Mouse (Mus musculus): ENCODE results near the gene Gabpb2.
"Not testable (repeated sequence)": the region's sequence is repeated elsewhere in the genome, so short reads cannot be mapped to it uniquely, and the experiment has no call there.

Gene Gabpb2

DNA sequence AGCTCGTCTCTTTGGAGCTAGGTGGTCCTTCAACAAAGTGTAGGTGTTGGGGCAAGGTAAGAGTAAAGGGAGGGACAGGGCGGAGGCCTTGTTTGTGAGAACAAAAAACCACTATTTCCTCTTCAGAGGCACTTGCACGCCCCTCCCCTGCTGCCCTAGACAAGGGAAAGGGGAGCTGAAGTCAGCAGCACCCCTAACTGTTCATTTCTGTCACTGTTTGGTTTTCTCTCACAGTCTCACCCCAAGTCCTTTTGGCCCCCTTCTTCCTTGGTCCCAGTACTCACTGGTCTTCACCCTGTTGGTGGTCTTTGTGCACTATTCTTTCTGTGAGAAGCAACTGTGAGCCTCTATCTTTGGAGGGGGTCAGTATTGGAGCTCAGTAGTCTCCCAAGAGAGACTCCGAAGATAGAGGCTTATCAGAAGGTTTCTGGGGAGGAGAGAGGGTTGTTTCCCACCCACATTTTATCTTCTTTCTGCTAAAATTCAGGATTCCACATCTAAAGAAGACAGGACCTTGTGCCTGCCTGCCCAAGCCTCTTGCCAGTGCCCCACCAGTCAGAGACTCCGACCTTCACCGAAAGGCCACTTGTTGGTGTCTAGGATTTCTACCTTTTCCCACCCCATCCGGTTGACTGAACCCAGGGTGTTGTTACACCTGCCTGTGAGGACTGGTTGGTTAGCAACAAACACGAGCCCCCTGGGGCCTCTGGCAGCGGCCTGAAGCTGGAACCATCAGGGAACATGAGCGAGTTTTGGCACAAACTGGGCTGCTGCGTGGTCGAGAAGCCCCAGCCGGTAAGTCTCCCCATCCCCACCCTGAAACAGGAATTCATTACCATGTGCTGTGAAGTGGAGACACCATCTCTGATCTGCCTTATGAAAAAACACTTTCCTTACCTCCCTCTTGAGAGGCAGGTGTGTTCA lies 13.8 kb upstream of the Gabpb2 start, which contains the start of gene Mllt11:
Gene Mllt11 (minus strand): TSS at position 874 of the 924 bp plus-strand sequence.
- DNase-seq = peak; percentile 74

DNA sequence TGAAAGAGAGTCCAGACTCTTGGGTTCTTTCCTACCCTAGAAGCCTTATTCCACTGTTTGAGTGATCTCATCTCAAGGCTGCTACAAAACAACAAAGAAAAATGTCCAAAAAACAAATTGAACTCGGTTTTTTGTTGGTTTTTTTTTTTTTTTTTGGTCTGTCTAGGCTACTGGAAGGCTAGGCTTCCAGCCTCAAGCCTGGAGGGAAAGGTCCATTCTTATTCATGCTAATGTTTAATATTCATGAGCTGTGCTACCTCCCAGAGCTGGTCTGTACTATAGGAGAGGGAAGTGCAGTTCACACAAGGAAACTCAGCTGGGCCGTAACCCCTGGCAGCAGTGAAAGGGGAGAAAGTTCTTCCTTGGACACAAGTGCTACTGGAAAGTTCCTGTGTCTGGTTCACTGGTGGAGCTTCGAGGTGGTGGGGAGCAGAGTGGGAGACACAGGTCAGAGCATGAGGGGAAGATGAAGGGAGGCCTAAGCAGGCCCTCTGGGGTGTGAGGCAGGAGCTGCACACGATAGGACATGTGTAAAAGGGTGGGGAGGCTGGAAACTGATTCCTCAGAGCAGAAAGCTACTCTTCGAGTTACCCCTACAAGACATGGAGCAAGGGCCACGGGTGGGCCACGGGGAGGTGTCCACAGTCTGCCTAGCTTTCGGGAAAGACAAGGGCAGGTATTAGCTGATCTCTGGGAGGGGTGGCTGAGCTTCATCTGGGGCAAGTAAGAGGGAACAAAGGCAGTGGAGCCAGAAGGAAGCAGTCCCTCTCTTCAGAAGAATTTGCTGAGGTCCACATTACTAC lies 13.0 kb upstream of the Gabpb2 start:
- DNase-seq = peak; percentile 53

DNA sequence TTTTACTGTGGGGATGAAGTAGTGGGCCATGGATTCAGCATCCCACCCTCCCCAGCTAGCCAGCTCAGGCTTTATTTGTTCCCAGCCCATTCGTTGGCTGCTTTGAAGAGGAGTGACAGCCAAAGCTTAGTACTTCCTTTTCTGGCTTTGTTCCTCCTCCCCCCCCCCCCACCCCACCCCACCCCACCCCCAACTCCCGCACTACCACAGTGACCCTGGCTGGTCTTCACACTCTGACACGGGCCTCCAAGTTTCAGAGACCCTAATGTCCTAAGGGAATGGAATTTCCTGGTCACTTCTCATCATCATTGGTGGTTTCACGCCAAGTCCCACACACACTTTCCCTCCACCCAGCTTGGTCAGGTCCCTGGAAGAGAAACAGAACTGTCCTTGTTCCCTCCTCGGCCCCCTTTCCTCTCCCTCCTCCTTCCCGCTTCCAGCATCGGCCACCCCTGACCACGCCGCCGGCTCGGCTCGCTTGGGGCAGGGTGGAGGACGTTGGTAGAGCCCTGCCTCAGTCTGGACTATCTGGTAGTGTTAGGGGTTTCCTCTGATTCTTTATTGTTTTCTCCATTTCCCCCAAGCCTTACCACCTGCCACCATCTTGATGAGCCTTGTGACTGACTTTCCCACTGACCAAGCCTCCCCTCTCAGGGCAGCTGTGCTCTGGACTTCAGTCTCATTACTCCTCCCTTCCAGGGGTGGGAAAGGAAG lies 12.2 kb upstream of the Gabpb2 start:
- DNase-seq = peak; percentile 56

DNA sequence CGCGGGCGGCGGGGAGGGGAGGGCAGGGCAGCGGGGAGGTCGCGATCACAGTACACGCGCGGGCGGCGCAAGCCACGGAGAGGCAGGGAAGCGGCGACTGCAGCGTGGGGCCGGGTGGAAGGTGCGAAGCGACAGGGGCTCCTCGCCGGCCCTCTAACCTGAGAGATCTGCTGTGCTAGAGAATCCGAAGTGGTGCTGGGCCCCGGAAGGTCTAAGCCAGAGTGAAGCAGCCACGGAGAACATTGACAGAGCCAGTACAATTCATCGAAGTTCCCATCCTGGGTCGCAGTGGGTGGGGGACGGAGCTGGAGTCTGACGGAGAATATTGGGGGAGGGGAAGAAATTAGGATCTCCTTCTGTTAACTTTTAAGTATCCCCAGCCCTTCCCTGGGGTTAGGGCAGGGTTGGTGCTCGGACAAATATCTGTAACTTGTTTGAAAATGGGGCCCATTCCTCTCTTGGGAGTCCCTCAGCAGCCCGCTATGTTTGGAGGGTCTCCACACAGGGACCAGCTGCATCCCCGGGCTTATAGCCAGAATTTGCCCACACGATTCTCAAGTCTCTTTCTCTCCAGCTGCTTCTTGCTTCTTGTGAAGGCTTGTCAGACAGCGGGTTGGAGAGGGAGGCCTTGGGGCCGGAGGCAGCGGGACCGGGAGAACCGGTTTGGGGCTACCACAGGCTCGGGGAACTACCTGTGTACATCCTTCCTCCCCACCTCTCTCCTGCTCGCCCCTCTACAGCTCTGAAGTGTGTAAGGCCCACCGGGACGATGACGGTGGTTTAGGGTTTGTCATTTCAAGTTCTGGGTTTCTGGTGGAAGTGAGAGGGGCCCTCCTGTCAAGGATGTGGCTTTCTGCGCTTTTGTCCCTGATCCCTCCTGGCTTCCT lies 11.4 kb upstream of the Gabpb2 start:
- DNase-seq = peak; percentile 63

DNA sequence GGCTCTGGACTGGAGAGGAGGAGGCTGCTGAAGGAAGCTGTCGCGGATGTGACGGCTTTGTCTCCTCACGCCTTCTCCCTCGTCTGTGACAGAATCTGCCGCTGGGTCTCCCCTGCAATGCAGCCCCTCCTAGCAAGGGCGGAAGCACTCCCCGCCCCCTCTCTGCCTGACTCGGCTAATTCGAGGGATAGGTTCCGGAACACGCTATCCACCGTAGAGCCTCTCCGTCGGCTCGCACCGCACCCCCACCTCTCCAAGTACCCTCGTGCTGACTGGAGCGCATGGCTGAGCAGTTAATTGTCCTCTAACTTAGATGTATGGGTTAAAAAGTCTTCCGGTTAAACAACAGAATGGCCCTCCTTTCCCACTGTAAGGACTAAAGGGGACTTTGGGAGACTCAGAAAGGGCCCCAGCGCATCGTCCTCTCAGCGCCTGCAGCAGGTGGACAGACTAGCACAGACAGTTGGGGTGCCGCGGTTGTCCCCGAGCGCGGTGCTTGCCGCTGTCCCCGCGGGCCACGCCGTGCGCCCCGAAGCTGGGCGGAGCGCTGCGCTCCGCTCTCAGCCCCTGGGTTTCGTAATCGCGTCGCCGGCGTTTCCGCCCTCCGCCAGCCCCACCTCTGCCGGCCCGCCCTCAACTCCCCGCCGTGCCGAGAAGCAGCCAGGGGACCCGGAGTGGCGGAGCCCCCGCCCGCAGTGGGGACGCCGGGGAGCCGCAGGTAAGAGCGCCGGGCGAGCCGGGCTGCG lies 10.6 kb upstream of the Gabpb2 start, which contains the start of gene Cdc42se1:
Gene Cdc42se1 (plus strand): TSS at position 585 of the 746 bp plus-strand sequence.
- DNase-seq = peak; percentile 92

DNA sequence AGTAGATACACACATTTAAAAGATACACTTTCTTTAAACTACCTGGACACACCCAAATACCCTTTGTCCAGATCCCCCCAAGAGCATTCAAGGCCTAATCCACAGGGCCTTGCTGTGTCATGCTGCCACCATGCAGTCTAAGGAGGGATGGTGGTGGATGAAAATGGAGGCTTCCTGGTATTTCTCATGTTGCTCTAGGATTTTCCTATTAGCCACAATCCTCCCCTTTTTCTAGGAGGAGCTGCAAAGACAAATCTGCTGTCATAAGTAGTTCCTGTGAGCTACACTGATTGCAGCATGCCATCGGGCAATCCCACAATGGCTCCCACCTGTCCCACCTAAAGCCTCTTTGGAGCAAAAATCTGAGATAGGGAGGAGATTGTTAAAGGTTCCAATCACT lies 9.5 kb upstream of the Gabpb2 start:
- no peak for DNase-seq

DNA sequence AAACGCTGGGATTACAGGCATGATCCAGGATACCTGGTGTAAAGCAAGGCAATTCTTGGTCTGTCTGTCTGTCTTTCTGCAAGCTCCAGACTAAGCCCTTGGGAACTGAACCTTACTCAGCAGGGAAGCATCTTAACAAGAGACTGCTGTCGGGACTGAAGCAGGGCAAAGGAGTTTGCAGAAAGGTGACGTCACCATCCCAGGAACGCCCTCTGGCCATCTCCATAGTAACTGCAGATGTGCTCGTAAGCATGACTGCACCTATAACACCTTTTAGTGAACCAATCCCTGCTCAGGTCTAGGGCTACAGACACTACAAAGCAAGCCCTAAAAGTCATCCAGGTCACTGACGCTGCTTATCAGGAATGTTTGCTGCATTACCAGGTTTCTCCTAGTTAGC lies 6.6 kb upstream of the Gabpb2 start:
- DNase-seq = no peak

DNA sequence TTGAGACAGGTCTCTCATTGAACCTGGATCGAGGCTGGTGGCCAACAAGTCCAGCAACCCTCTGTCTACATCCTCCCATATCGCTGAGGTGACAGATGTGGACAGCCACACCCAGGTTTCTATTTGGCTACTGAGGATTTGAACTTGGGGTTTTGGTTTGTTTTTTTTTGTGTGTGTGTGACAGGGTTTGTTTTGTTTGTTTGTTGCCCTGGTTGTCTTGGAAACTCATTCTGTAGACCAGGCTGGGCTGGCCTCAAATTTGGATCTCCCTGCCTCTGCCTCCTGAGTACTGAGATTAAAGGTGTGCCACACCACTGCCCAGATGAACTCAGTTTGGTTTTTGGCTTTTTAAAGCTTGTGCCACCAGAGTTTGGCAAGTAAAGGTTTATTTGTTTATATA lies 5.3 kb upstream of the Gabpb2 start:
- no peak for DNase-seq

DNA sequence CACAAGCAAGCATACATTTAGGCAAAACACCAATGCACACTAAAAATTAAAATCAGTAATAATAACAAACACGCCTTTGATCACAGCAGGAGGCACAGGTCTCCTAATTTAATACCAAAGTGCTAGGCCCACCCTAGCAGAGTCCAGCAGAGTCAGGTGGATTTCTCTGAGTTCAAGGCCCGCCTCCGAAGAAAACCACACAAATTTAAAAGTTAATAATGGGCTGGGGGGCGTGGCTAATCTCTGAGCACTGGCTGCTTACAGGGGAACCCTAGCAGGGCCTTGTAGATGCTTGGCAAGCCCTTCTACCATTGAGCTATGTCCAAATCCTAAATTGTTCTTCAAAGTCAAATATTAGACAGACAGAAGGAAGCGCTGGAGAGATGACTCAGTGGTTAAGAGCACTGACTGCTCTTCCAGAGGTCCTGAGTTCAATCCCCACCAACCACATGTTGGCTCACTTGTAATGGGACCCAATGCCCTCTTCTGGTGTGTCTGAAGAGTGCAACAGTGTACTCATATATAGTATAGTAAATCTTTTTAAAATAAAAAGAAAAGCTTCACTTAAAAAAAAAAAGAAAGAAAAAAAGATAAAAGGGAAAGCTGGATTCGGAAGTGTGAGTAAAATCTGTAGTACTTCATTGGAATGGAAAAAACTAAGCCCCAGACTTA lies 886 bp upstream of the Gabpb2 start:
- DNase-seq = peak; percentile 48

DNA sequence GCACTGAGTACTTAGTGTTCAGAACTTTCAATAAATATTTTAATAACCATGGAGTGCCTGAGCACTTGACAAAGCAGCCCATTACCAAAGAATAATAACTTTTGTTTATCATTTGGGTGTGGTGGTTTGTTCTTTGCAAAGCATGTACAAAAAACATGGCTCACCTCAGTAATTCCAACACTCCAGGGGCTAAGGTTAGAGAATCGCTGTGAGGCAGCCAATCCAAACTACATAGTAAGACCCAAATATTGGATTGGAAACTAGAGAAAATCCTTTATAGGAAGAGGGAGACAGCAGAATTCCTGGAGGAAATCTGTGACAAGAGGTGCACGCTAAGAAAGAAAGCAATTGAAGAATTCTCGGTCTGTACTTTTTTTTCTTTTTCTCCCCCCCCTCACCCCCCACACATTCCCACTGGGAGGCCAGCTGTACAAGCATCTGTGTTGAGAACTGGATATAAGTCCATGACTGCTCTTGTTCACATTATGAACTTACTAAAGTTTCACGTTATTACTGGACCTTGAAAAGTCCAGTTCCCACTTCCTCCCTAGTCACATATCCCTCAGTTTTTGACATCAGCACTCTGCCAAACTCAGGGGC lies 961 bp downstream of the Gabpb2 start:
- DNase-seq = no peak

DNA sequence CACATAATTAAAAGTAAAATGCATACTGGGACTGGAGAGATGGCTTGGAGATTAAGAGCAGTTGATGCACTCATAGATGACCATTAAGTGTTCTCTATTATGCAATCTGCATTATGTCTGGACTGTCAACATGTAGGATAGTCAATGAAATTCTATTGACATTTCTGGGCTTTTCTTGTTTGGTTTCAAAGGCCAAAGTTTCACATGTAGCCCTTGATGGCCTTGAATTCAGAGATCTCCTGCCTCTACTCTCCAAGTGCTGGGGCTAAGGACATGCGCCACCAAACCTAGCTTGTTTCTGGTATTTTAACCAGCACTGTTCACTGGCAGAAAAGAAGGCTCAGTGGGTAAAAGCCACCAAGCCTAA lies 4.1 kb downstream of the Gabpb2 start:
- no peak for DNase-seq

DNA sequence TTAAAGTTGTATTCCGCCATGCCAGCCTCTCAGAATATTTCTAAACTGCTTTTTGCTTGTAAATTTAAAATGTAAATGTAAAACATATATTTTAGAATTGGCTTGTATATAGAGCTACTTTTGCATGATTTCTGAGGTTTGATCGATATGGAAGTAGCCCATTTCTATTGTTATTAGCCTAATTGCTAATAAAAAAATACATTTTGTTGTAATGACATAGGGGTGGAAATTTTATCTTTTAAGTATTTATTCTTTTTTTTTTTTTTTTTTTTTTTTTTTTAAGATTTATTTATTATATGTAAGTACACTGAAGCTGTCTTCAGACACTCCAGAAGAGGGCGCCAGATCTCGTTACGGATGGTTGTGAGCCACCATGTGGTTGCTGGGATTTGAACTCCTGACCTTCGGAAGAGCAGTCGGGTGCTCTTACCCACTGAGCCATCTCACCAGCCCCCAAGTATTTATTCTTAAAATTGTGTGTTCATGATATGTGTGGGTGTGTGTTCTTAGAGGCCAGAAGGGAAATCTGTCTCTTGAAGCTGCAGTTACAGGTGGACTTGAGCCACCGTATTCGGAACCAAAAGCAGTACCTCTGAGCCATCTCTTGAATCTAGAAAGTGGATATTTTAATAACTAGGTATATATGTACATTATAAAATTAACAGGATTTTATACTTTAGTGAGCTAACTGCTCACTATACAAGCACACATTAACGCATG lies 4.7 kb downstream of the Gabpb2 start:
- not testable (repeated sequence) for DNase-seq

DNA sequence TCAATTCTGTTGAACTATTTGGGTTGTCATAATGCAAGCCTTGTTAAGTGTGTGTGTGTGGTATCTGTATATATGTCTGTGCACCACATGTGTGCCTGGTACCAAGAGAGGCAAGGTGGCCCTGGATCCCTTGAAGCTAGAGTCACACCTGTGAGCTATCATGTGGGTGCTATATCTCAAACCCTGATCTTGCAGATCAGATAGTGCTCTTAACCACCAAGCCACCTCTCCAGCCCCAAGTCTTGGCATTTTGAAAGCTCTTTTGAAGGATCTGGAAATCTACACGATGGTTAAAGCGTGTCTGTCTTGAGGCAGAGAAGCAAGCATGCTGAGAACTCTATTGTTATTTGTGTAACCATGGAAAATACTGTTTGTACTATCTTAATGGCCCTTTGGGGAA lies 7.1 kb downstream of the Gabpb2 start:
- peak; percentile 48 for DNase-seq

DNA sequence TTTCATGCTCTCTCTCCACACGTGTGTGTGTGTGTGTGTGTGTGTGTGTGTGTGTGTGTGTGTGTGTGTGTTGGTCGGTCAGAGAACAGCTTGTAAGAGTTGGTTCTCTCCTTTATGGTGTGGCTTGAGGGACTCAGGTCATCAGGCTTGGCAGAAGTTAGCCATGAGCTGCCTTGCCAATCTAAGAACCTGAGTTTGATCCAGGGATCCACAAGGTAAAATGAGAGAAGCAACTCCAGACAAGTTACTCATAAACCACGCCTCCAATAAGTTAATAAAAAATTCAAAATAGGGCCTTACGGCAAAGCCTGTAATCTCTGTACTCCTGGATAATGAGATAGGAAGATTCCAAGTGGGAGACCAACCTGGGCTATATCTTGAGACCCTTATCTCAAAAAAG lies 9.4 kb downstream of the Gabpb2 start:
- DNase-seq = no peak

DNA sequence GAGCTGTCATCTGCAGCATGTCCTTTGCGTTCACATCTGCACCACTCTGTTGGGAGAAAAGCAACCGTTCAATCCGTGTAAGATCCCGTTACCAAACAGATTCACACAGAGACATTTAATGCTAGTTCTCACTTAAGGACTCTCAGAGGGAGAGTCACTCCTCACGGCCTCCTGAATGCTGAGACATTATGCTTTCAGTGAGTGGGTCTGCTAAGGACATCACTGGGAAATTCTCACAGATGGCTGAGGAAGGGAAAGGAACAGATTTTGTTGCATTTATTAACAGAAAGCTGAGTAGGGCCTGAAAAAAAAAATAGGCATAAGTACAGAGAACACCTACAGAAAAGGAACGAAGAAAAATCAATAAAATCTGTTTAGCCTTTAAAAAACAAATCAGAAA lies 13.8 kb downstream of the Gabpb2 start:
- DNase-seq = no peak

DNA sequence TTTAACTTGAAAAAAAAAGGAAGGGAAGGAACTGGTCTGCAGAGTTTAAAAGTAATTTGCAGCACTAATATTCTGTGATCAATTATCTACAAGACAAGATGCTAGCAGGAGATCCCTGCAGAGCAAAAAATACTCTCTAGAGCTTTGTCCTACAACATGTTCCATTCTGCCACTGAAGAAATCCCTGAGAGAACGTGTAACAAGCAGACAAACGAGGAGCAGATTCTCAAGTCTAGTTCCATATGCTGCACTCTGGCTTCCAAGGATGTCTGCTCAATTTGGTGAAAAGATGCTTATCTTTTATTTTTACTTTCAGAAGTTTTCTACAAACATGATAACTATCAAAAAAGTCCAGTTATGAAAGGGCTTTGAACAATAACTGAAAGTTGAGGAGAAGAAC lies 17.2 kb downstream of the Gabpb2 start:
- DNase-seq = no peak

DNA sequence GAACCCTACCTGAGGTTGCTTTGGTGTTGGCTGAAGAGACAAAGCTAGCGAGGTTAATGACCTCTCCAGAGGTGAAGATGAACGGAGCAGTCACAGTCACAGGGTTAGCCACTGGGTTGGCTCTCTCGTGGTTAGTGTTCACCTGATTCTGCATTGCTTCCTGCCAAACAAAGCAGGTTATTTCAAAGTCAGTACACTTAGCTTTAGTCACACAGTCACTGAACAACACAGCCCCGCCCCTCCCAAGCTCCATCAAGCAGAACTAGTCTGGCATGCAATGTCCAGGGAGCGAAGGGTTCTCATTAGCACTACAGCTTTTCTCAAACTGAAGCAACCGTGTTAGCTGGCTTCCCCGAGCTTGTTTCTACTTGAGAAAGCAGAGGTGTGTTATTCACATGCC lies 17.6 kb downstream of the Gabpb2 start:
- DNase-seq = no peak

DNA sequence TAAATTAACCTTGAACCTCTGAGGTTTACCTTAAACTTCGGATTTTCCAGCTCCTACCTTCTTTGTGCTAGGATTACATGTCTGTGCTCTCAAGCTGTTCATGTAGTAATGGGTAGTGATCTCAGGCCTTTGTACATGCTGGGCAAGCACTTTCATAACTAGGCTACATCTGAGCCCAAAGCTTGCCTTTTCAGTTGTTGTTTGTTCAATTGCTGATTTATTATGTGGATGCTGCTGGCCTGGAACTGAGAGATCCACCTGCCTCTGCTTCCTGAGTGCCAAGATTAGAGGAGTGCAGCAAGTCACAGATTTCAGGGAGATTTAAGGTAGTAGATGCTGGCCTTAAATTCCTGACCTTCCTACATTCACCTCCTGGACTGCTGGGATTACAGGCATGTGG lies 18.6 kb downstream of the Gabpb2 start:
- no peak for DNase-seq

DNA sequence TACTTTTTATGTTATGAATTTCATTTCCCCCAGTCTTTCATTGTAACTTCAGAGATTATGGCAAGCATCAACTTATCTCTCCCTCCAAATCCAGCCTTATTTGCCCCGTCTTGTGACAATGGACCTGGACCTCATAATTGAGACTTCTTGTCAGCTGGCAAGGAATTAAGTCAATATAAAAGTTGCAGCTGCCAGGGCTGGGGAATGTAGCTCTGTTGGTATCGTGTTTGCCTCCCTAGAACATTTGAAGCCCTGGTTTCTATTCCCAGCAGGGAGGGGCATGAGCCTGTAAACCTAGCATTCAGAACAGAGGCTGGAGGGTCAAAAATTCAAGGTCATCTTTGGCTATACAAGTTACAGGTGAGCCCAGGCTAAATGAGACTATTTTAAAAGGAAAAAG lies 21.9 kb downstream of the Gabpb2 start:
- DNase-seq = no peak

DNA sequence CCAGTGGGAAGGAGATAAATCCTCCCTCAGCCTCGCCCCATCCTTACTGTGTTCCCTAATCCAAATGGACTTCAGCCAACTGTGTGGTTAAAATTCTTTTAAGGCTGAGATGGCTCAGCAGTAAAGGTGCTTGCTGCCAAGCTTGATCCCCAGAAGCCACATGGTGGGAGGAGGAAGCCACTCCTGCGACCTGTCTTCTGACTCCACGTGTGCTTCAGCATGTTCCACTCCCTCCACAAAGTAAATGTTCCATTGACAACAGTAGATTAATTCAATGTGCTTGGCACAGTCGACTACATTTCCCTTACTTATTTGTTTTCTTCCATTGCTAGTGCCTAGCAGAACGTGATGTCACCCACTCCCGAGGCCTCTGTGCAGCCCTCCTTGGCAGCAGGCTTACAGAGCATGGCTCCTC lies 23.0 kb downstream of the Gabpb2 start:
- DNase-seq = no peak
